In genomic region chr17:54298232-54298924, GRCm38 (mm10) we compare ENCODE assay signal across 8 mouse cellular contexts. TPM values are rescaled to one million over a fixed set of nuclear protein-coding genes. Genes with fewer than 3 reads are reported as not detected.
DNase-seq lines count a peak whose midpoint lies in the region; ATAC-seq and TF ChIP-seq lines count a peak whose summit lies in the region.

No protein-coding gene starts in this region.

- H3K27me3 ChIP-seq in heart, postnatal 0 days (ENCODE audit: control insufficient read depth, insufficient read depth, low read length): no peaks in the 10 kb centered on the region
- H3K27me3 ChIP-seq in embryonic facial prominence, embryonic 13.5 days: peaks cover 19% of the 10 kb centered on the region; the same call in 1 of the 2 replicates
- H3K27me3 ChIP-seq in limb, embryonic 11.5 days (ENCODE audit: control insufficient read depth, insufficient read depth, low read length): no peaks in the 10 kb centered on the region
- no peaks in the 10 kb centered on the region for H3K27me3 ChIP-seq in small intestine, adult 2 months (ENCODE audit: control insufficient read depth, insufficient read depth, low read length)

- TF ChIP-seq POLR2A in small intestine, adult 2 months (IDR thresholded peaks at IDR 0.05; ENCODE audit: low read depth, low read length): no peak

- no peaks in the 10 kb centered on the region for H3K9me3 ChIP-seq in heart, postnatal 0 days (replicated peaks; ENCODE audit: control insufficient read depth, low read length)
- no peaks in the 10 kb centered on the region for H3K9me3 ChIP-seq in ES-E14 (ENCODE audit: control insufficient read depth, insufficient read depth, low read depth, low read length)
- H3K9me3 ChIP-seq in embryonic facial prominence, embryonic 13.5 days: no peaks in the 10 kb centered on the region
- no peaks in the 10 kb centered on the region for H3K9me3 ChIP-seq in limb, embryonic 11.5 days (ENCODE audit: control insufficient read depth, low read length)

- TF ChIP-seq EP300 in heart, postnatal 0 days (IDR thresholded peaks at IDR 0.05; ENCODE audit: low read depth): no peak

- no peak for DNase-seq in heart, postnatal 0 days (ENCODE audit: low spot score)
- no peak for DNase-seq in heart, postnatal 36 days
- no peak for DNase-seq in ES-E14 (ENCODE audit: low read depth, low spot score)
- peak; percentile 62 for DNase-seq in limb, embryonic 11.5 days (ENCODE audit: low spot score)
- DNase-seq in urinary bladder, postnatal 36 days (ENCODE audit: low spot score in 2 of 2): no peak
- DNase-seq in spleen, postnatal 4 days (ENCODE audit: low spot score in 2 of 2): no peak

- intact Hi-C loops in heart, postnatal 36 days (cut with DNase I): no loop called here

- no peaks in the 10 kb centered on the region for H3K36me3 ChIP-seq in heart, postnatal 0 days (replicated peaks; ENCODE audit: control insufficient read depth, insufficient read depth, low read length)
- H3K36me3 ChIP-seq in ES-E14 (ENCODE audit: control insufficient read depth, insufficient read depth, low read length, poor library complexity, severe bottlenecking): no peaks in the 10 kb centered on the region
- no peaks in the 10 kb centered on the region for H3K36me3 ChIP-seq in embryonic facial prominence, embryonic 13.5 days
- H3K36me3 ChIP-seq in limb, embryonic 11.5 days (ENCODE audit: control insufficient read depth, insufficient read depth, low read length): no peaks in the 10 kb centered on the region
- no peaks in the 10 kb centered on the region for H3K36me3 ChIP-seq in small intestine, adult 2 months (ENCODE audit: control insufficient read depth, insufficient read depth, low read length)

- no peak for ATAC-seq in heart, postnatal 0 days (ENCODE audit: insufficient read depth, low read depth)
- ATAC-seq in embryonic facial prominence, embryonic 13.5 days (ENCODE audit: insufficient number of reproducible peaks, insufficient read depth, low FRiP score, low TSS enrichment, low read depth): no peak
- no peak; the same call in 1 of the 2 replicates for ATAC-seq in limb, embryonic 11.5 days (ENCODE audit: insufficient number of reproducible peaks, low FRiP score, low TSS enrichment, low read depth)

- no peak for TF ChIP-seq CTCF in heart, postnatal 0 days (IDR thresholded peaks at IDR 0.05; ENCODE audit: low read depth)
- no peak for TF ChIP-seq CTCF in small intestine, adult 2 months (IDR thresholded peaks at IDR 0.05; ENCODE audit: extremely low read depth, insufficient read length, insufficient replicate concordance, low read depth, low read length)

- in situ Hi-C loops in ES-E14 (cut with MboI; ENCODE audit: low sequenced_read_pairs in 2 of 2, unreplicated experiment in 2 of 2): no loop called here

- H3K4me1 ChIP-seq in heart, postnatal 0 days (ENCODE audit: control insufficient read depth, insufficient read depth): peaks cover 7% of the 10 kb centered on the region; the same call in 1 of the 2 replicates
- peaks cover 0 to 2% of the 10 kb centered on the region in 2 experiments; a peak in 1 of 4 replicates for H3K4me1 ChIP-seq in ES-E14 (ENCODE audit: control insufficient read depth in 2 of 2, insufficient read depth in 2 of 2, low read length in 2 of 2, poor library complexity in 1 of 2)
- H3K4me1 ChIP-seq in embryonic facial prominence, embryonic 13.5 days: no peaks in the 10 kb centered on the region
- H3K4me1 ChIP-seq in limb, embryonic 11.5 days (ENCODE audit: control insufficient read depth, insufficient read depth, low read length): no peaks in the 10 kb centered on the region
- H3K4me1 ChIP-seq in small intestine, adult 2 months (ENCODE audit: control insufficient read depth, insufficient read depth, insufficient read length, low read length): peaks cover 3% of the 10 kb centered on the region; the same call in 1 of the 2 replicates

- peak overlapping the region; percentile 39 for H3K4me3 ChIP-seq in heart, postnatal 0 days (ENCODE audit: low read depth, low read length)
- H3K4me3 ChIP-seq in ES-E14 (ENCODE audit: insufficient read depth in 1 of 2, low read depth in 1 of 2, low read length in 2 of 2, poor library complexity in 1 of 2, severe bottlenecking in 1 of 2): peak overlapping the region; percentile 58 to 67
- H3K4me3 ChIP-seq in embryonic facial prominence, embryonic 13.5 days: peak overlapping the region; percentile 53
- H3K4me3 ChIP-seq in limb, embryonic 11.5 days (ENCODE audit: low read depth, low read length): peak overlapping the region; percentile 43
- peak overlapping the region; percentile 19; the same call in 1 of the 2 replicates for H3K4me3 ChIP-seq in small intestine, adult 2 months (ENCODE audit: low read depth, low read length)

- 3% methylated on average over 37 of the region's 37 CpGs for WGBS in heart, postnatal 0 days
- WGBS in embryonic facial prominence, embryonic 13.5 days: 1% methylated on average over 37 of the region's 37 CpGs
- 2% methylated on average over 37 of the region's 37 CpGs for WGBS in limb, embryonic 11.5 days
- 5% methylated on average over 37 of the region's 37 CpGs for WGBS in small intestine, adult 2 months

- H3K4me2 ChIP-seq in heart, postnatal 0 days (ENCODE audit: low read depth, low read length): peak overlapping the region; percentile 63
- peak overlapping the region; percentile 93 for H3K4me2 ChIP-seq in embryonic facial prominence, embryonic 13.5 days
- peak overlapping the region; percentile 85 for H3K4me2 ChIP-seq in limb, embryonic 11.5 days (ENCODE audit: low read depth, severe bottlenecking)

- 0 out of 2 replicates have a peak overlapping the region, but pooled peaks have one; percentile 12 for H3K9ac ChIP-seq in heart, postnatal 0 days (replicated peaks; ENCODE audit: low read depth, low read length)
- H3K9ac ChIP-seq in ES-E14 (ENCODE audit: insufficient read depth, low read depth, low read length, poor library complexity, severe bottlenecking): no peak overlapping the region
- H3K9ac ChIP-seq in embryonic facial prominence, embryonic 13.5 days: peak overlapping the region; percentile 68
- peak overlapping the region; percentile 58 for H3K9ac ChIP-seq in limb, embryonic 11.5 days (ENCODE audit: low read length)

- no peak overlapping the region for H3K27ac ChIP-seq in heart, postnatal 0 days (ENCODE audit: low read depth)
- no peak overlapping the region for H3K27ac ChIP-seq in ES-E14 (ENCODE audit: insufficient read depth, low read depth, low read length, poor library complexity, severe bottlenecking)
- no peak overlapping the region for H3K27ac ChIP-seq in embryonic facial prominence, embryonic 13.5 days
- no peak overlapping the region for H3K27ac ChIP-seq in limb, embryonic 11.5 days (replicated peaks; ENCODE audit: low read depth, low read length)
- H3K27ac ChIP-seq in small intestine, adult 2 months (ENCODE audit: insufficient read depth, low read depth, low read length): no peak overlapping the region

TF ChIP-seq in ES-E14, 5 proteins besides CTCF, POLR2A, EP300 and RAD21:
- TF ChIP-seq MAFK (IDR thresholded peaks at IDR 0.05; ENCODE audit: insufficient read depth, low read depth, low read length) (no peak), HCFC1 (IDR thresholded peaks at IDR 0.05; ENCODE audit: borderline replicate concordance, insufficient read depth, low read length) (no peak), ZNF384 (IDR thresholded peaks at IDR 0.05; ENCODE audit: low read depth, low read length) (no peak), CHD2 (IDR thresholded peaks at IDR 0.05; ENCODE audit: low read depth, low read length) (no peak), ZC3H11A (IDR thresholded peaks at IDR 0.05; ENCODE audit: borderline replicate concordance, low read depth, low read length) (no peak)

RNA-seq across cellular contexts. Expression of gene Slc5a7, which starts 0.5 kb away (rescaled TPM):
- total RNA-seq in heart, postnatal 0 days (2014; rRNA removed; ENCODE audit: low replicate concordance): 0.39 and 1.7 TPM in 2 replicates
- polyA plus RNA-seq in heart, postnatal 0 days (2015; fragmentation: Nextera tagmentation; extraction: Ambion mirVana): 0.70 and 0.89 TPM in 2 replicates
- under 1 TPM in 1 of 2 experiments, not detected in 1; 0.53 TPM for total RNA-seq in heart, postnatal 36 days (2021)
- total RNA-seq in ES-E14 (2012; rRNA removed): 0.11 and 0.22 TPM in 2 replicates
- polyA plus RNA-seq in embryonic facial prominence, embryonic 13.5 days (2015; fragmentation: Nextera tagmentation; extraction: Ambion mirVana): 1.3 and 1.8 TPM in 2 replicates
- 0.13 and 0.44 TPM in 2 replicates for polyA plus RNA-seq in limb, embryonic 11.5 days (2014; fragmentation: Nextera tagmentation; extraction: Ambion mirVana)
- polyA plus RNA-seq in small intestine, adult 2 months (2012; rRNA removed): 0.11 and 0.15 TPM in 2 replicates
